Mouse (Mus musculus) fat pad, adult 2 months (tissue): ENCODE results near the gene Tuba3a.

Experiments
- DNase-seq: peaks from one replicate; pipeline ENCODE4 v3.0.0-alpha.2; 2011; ENCODE audit warnings: low read depth, low spot score; ENCODE audit errors: extremely low read depth

Tuba3a gene

GRCm38 (mm10) chr6:125232045-125232437, 53.8 kb downstream of the Tuba3a start:
- no peak for DNase-seq

- DNase-seq, result no peak
Observed at GRCm38 (mm10) chr6:125231117-125232044, 54.5 kb downstream of the Tuba3a start, which contains the start of gene Tapbpl. Gene Tapbpl (minus strand): TSS chr6:125231860.

DNA sequence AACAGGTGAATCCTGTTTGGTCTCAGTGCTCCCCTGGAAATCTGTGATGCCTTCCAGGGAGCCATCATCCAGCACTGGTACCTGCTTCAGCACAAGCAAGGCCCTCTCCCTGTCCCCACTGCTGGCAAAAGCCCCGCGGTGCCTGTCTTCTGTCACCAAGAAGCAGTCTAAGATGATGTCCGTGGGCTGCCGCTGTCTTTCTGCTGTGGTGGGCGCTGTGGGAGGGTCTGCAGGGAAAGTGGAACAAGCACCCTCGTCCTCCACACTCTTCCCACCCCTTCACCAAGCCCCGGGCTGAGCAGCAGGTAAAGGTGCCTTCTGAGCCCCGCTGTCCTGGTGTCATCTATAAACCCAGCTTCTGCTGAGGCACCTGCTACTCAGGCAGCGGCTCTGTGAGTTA, 55.3 kb downstream of the Tuba3a start:
- DNase-seq, result no peak
